Mouse (Mus musculus): ENCODE results near the gene Mpz.

Gene Mpz

GRCm38 (mm10) chr1:171149974-171150760 lies at the start of gene Mpz, which contains the start of gene Sdhc:
Gene Mpz, plus strand, starts transcription at chr1:171150711.
Gene Sdhc, minus strand, starts transcription at chr1:171150603.
- peak; percentile 96 for DNase-seq (ENCODE audit: low spot score)

GRCm38 (mm10) chr1:171101033-171101432 lies 49.5 kb upstream of the Mpz start:
- DNase-seq (ENCODE audit: low spot score) = no peak

GRCm38 (mm10) chr1:171101733-171102546 lies 48.6 kb upstream of the Mpz start:
- peak; percentile 94 for DNase-seq (ENCODE audit: low spot score)

- DNase-seq (ENCODE audit: low spot score) = peak; percentile 95
Measured at GRCm38 (mm10) chr1:171102547-171103177, 47.8 kb upstream of the Mpz start.

- DNase-seq (ENCODE audit: low spot score) = peak; percentile 68
Measured at GRCm38 (mm10) chr1:171103179-171103840, 47.2 kb upstream of the Mpz start.

- DNase-seq (ENCODE audit: low spot score) = peak; percentile 58
Measured at GRCm38 (mm10) chr1:171105226-171105625, 45.3 kb upstream of the Mpz start.

- DNase-seq (ENCODE audit: low spot score) = no peak
Measured at GRCm38 (mm10) chr1:171109620-171110019, 40.9 kb upstream of the Mpz start.

- no peak for DNase-seq (ENCODE audit: low spot score)
Measured at GRCm38 (mm10) chr1:171110659-171111019, 39.9 kb upstream of the Mpz start.

GRCm38 (mm10) chr1:171111020-171111780 lies 39.3 kb upstream of the Mpz start:
- peak; percentile 95 for DNase-seq (ENCODE audit: low spot score)

- DNase-seq (ENCODE audit: low spot score) = peak; percentile 79
Measured at GRCm38 (mm10) chr1:171111781-171112575, 38.5 kb upstream of the Mpz start.

GRCm38 (mm10) chr1:171112986-171113385 lies 37.5 kb upstream of the Mpz start:
- peak; percentile 52 for DNase-seq (ENCODE audit: low spot score)

GRCm38 (mm10) chr1:171113873-171114299 lies 36.6 kb upstream of the Mpz start, which contains the start of gene Cfap126:
Gene Cfap126, plus strand, starts transcription at chr1:171113918.
- DNase-seq (ENCODE audit: low spot score) = peak; percentile 90

GRCm38 (mm10) chr1:171116280-171116679 lies 34.2 kb upstream of the Mpz start:
- no peak for DNase-seq (ENCODE audit: low spot score)

- peak; percentile 92 for DNase-seq (ENCODE audit: low spot score)
Measured at GRCm38 (mm10) chr1:171118269-171118684, 32.2 kb upstream of the Mpz start.

GRCm38 (mm10) chr1:171118996-171119395 lies 31.5 kb upstream of the Mpz start:
- DNase-seq (ENCODE audit: low spot score) = no peak

- no peak for DNase-seq (ENCODE audit: low spot score)
Measured at GRCm38 (mm10) chr1:171119405-171119804, 31.1 kb upstream of the Mpz start.

- peak; percentile 30 for DNase-seq (ENCODE audit: low spot score)
Measured at GRCm38 (mm10) chr1:171120893-171121292, 29.6 kb upstream of the Mpz start.

GRCm38 (mm10) chr1:171121839-171122238 lies 28.7 kb upstream of the Mpz start:
- DNase-seq (ENCODE audit: low spot score) = no peak

- DNase-seq (ENCODE audit: low spot score) = peak; percentile 62
Measured at GRCm38 (mm10) chr1:171122932-171123331, 27.6 kb upstream of the Mpz start.

GRCm38 (mm10) chr1:171124398-171124797 lies 26.1 kb upstream of the Mpz start:
- DNase-seq (ENCODE audit: low spot score) = no peak

Measured in MN1 (cell line).